Mouse (Mus musculus) hindbrain, embryonic 14.5 days (tissue): ENCODE data around the gene Sfxn5. TPM values are rescaled to one million over a fixed set of nuclear protein-coding genes. Genes with fewer than 3 reads are reported as not detected.

Experiments
- ATAC-seq: fragments of 200-750 bp; cut with Nextera tagmentation; 2 replicates; pipeline ENCODE4 v1.8.0; 2017; ENCODE audit warnings: moderate number of reproducible peaks, mild to moderate bottlenecking, moderate TSS enrichment, moderate library complexity; ENCODE audit not compliant: low FRiP score
- DNase-seq: peaks from one replicate; pipeline ENCODE4 v3.0.0-alpha.2; 2015; ENCODE audit warnings: low spot score
- H3K27ac ChIP-seq: fragments of 300-500 bp; sonication (generic); 2 replicates; pipeline ENCODE4 v1.5.1; 2014; ENCODE audit warnings: mild to moderate bottlenecking, moderate library complexity
- H3K27me3 ChIP-seq: fragments of 300-500 bp; sonication (generic); 2 replicates; pipeline ENCODE4 v1.6.1; 2014; ENCODE audit warnings: mild to moderate bottlenecking, low read length, mixed read lengths; ENCODE audit not compliant: control insufficient read depth, insufficient read depth
- H3K36me3 ChIP-seq: fragments of 300-500 bp; sonication (generic); replicated peaks from 2 replicates; pipeline ENCODE4 v1.6.1; 2014; ENCODE audit not compliant: control insufficient read depth, insufficient read depth
- H3K4me1 ChIP-seq: fragments of 300-500 bp; sonication (generic); replicated peaks from 2 replicates; pipeline ENCODE4 v1.6.1; 2014; ENCODE audit warnings: antibody characterized with exemption, low read length, mixed read lengths; ENCODE audit not compliant: control insufficient read depth, insufficient read depth
- H3K4me2 ChIP-seq: fragments of 300-500 bp; sonication (generic); replicated peaks from 2 replicates; pipeline ENCODE4 v1.6.1; 2014; ENCODE audit warnings: mild to moderate bottlenecking, moderate library complexity
- H3K4me3 ChIP-seq: fragments of 300-500 bp; sonication (generic); replicated peaks from 2 replicates; pipeline ENCODE4 v1.5.1; 2014; ENCODE audit warnings: mild to moderate bottlenecking, low read length
- H3K9ac ChIP-seq: fragments of 300-500 bp; sonication (generic); 2 replicates; pipeline ENCODE4 v1.6.1; 2014
- H3K9me3 ChIP-seq: fragments of 300-500 bp; sonication (generic); 2 replicates; pipeline ENCODE4 v1.6.1; 2016; ENCODE audit warnings: low read length; ENCODE audit not compliant: control insufficient read depth
- WGBS: fragments of 180-500 bp; shearing (Covaris S2); extraction: QIAGEN DNeasy Blood & Tissue Kit; methylation state at CpG from one replicate; pipeline ENCODE4 v1.1.7; 2014; 5-methylcytosine and 5-hydroxymethylcytosine counted together
- polyA plus RNA-seq: library from polyadenylated mRNA; unstranded; fragments of >200 nt; fragmentation: Nextera tagmentation; extraction: Ambion mirVana; gene quantifications from 2 replicates; pipeline ENCODE4 v1.2.1, GENCODE M21; 2014

Gene Sfxn5
- polyA plus RNA-seq, 1 experiment from 2014 or later = 30.4 TPM

DNA sequence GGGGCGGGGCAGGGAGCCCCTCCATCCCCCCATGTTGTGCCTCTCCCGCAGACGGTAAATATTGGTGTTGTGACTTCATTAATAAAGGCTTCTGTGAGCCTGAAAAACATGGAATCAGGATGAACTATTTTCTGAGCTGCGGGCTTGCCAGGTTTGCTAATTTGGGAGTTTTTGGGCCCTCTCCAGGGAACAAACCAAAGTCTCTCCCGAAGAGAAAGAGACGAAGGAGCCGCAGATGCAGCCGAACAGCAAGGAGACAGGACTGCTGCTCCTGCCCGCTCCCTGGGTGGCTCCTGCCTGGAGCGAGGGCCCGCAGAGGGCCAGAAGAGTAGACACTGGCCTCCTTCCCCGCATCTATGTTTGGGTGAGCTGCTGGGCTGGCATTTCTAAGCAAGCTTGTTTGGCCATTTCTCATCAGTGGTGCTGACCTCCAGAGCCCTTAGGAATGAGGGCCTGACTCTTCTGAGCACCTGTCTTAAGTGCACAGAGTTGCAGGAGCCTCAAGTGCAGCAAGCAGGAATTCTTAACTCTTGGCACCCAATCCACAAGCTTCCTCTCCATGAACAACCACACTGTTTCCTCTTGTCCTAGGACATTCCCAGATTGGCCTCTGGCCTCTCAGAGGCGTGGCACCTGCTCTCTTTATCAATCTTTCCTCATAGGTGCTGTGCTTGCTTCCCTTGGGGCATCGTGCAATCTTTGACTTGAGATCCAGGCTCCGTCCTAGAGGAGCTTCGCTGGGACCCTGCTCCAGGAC, 126.9 kb downstream of the Sfxn5 start:
- H3K9me3 ChIP-seq = no peaks in the 10 kb centered on the region
- H3K9ac ChIP-seq = no peak overlapping the region
- no peak overlapping the region for H3K4me3 ChIP-seq
- H3K27me3 ChIP-seq = peaks cover 11% of the 10 kb centered on the region
- H3K36me3 ChIP-seq = no peaks in the 10 kb centered on the region
- DNase-seq (no peak), ATAC-seq (no peak)
- H3K4me2 ChIP-seq = no peak overlapping the region
- WGBS = 29% methylated on average over 16 of the region's 16 CpGs
- 0 out of 2 replicates have a peak, but pooled peaks cover 4% of the 10 kb centered on the region for H3K4me1 ChIP-seq
- H3K27ac ChIP-seq = no peak overlapping the region

DNA sequence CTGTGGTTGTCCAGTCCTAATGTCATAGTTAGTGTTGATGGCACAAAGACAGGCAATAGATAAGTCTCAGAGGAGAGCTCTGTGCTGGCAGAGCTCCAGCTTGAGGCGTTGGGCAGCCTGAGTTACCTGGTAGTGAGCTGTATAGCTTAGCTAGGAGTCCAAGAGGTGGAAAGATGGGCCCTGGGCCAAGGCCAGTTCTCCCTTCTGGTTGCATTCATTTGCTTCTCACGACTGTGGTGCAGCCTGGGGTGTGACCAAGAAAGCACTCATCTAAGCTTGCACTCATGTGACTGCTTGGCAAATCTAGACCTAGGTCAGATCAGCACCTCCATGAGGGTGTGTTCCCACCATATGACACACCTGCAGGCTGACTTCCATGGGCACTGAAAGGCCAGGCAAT, 135.3 kb downstream of the Sfxn5 start:
- H3K27me3 ChIP-seq = peaks cover 45% of the 10 kb centered on the region
- no peak overlapping the region for H3K9ac ChIP-seq
- H3K4me1 ChIP-seq = peaks cover 6% of the 10 kb centered on the region; the same call in 1 of the 2 replicates
- no peaks in the 10 kb centered on the region for H3K9me3 ChIP-seq
- no peak for DNase-seq
- H3K4me2 ChIP-seq = no peak overlapping the region
- H3K27ac ChIP-seq = no peak overlapping the region
- 72% methylated on average over 2 of the region's 2 CpGs for WGBS
- H3K4me3 ChIP-seq = no peak overlapping the region
- ATAC-seq = no peak
- no peaks in the 10 kb centered on the region for H3K36me3 ChIP-seq

GRCm38 (mm10) chr6:85193381-85194318, 139.6 kb downstream of the Sfxn5 start:
- H3K9me3 ChIP-seq = no peaks in the 10 kb centered on the region
- no peaks in the 10 kb centered on the region for H3K36me3 ChIP-seq
- no peak overlapping the region for H3K4me2 ChIP-seq
- no peak overlapping the region for H3K27ac ChIP-seq
- 4% methylated on average over 29 of the region's 29 CpGs for WGBS
- H3K4me1 ChIP-seq = peaks cover 6% of the 10 kb centered on the region; the same call in 1 of the 2 replicates
- ATAC-seq (no peak), DNase-seq (peak; percentile 24)
- H3K9ac ChIP-seq = no peak overlapping the region
- H3K4me3 ChIP-seq = no peak overlapping the region
- peaks cover 88% of the 10 kb centered on the region for H3K27me3 ChIP-seq

GRCm38 (mm10) chr6:85191751-85192440, 141.3 kb downstream of the Sfxn5 start:
- H3K4me2 ChIP-seq = no peak overlapping the region
- no peaks in the 10 kb centered on the region for H3K36me3 ChIP-seq
- no peak overlapping the region for H3K27ac ChIP-seq
- peaks cover 16% of the 10 kb centered on the region for H3K4me1 ChIP-seq
- no peak overlapping the region for H3K9ac ChIP-seq
- no peak overlapping the region for H3K4me3 ChIP-seq
- 11% methylated on average over 9 of the region's 9 CpGs for WGBS
- DNase-seq = peak; percentile 20
- peaks cover 99% of the 10 kb centered on the region for H3K27me3 ChIP-seq
- no peak for ATAC-seq
- H3K9me3 ChIP-seq = no peaks in the 10 kb centered on the region

DNA sequence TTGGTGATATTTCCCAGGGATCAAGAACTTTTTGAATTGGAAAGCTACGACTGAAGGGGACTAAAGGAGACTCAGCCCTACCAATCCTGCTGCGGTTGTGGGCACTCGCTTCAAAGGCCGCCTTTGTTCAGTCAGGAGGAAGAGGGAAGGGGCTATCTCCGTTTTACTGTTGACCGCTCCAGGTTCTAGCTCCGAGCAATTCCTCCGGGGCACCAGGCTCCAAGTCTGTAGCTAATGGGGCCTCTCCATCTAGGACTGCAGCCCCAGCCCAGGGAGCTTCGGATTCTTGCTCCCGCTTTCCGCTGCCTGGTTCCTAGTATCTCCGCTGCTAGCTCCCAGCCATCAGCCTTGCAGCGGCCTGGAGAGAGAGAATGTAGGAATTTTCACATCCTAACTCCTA, 142.6 kb downstream of the Sfxn5 start:
- Histone ChIP-seq H3K27ac (no peak overlapping the region), H3K27me3 (peaks cover 100% of the 10 kb centered on the region), H3K4me3 (peak overlapping the region; percentile 15), H3K4me1 (peaks cover 20% of the 10 kb centered on the region), H3K36me3 (no peaks in the 10 kb centered on the region), H3K9ac (no peak overlapping the region), H3K9me3 (no peaks in the 10 kb centered on the region), H3K4me2 (peak overlapping the region; percentile 38)
- whole genome bisulfite sequencing = 1% methylated on average over 13 of the region's 13 CpGs
- no peak for ATAC-seq
- DNase-seq = peak; percentile 30

DNA sequence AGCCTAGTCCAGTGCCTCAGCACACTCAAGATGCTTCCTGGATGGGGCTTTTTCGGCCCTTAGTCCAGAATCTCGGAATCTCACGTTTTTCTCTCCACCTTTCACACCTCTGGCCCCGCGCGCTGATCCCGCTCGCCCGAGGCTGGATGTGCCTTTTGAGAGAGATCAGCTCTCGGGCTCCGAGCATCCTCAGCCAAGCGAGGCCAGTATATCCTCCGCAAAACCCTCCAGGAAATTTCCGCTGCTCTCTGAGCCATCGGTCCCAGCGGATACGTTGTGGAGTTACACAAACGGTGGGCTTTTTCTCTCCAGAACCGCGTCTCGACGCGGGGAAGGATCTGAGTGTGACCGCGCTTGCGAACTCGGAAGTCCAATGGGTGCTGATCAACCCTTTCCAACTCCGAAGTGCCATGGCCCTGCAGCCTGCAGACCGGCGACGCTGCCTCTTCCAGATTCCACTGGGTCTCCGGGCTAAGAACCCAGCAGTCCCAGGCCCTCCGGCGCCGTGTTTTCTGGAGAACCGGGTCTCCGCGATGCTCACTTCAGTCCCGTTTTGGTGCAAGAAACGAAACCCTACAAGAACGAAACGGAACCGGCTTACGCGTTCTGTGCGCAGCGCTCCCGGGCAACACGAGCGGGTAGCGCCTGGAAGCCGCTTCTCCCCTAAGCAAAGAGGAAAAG, 143.2 kb downstream of the Sfxn5 start:
- Histone ChIP-seq H3K27ac (no peak overlapping the region), H3K36me3 (no peaks in the 10 kb centered on the region), H3K27me3 (peaks cover 99% of the 10 kb centered on the region), H3K9ac (no peak overlapping the region), H3K4me2 (peak overlapping the region; percentile 38), H3K4me1 (peaks cover 20% of the 10 kb centered on the region), H3K4me3 (peak overlapping the region; percentile 15), H3K9me3 (no peaks in the 10 kb centered on the region)
- ATAC-seq (no peak), DNase-seq (peak; percentile 30)
- under 1% methylated on average over 52 of the region's 52 CpGs for WGBS

- Histone ChIP-seq H3K27me3 (peaks cover 96% of the 10 kb centered on the region), H3K4me2 (no peak overlapping the region), H3K27ac (no peak overlapping the region), H3K4me1 (peaks cover 20% of the 10 kb centered on the region), H3K4me3 (peak overlapping the region; percentile 15; the same call in 1 of the 2 replicates), H3K36me3 (no peaks in the 10 kb centered on the region), H3K9ac (no peak overlapping the region), H3K9me3 (no peaks in the 10 kb centered on the region)
- DNase-seq = no peak
- no peak for ATAC-seq
- WGBS = 7% methylated on average over 14 of the region's 14 CpGs
Measured at GRCm38 (mm10) chr6:85189361-85189760, 143.9 kb downstream of the Sfxn5 start.

DNA sequence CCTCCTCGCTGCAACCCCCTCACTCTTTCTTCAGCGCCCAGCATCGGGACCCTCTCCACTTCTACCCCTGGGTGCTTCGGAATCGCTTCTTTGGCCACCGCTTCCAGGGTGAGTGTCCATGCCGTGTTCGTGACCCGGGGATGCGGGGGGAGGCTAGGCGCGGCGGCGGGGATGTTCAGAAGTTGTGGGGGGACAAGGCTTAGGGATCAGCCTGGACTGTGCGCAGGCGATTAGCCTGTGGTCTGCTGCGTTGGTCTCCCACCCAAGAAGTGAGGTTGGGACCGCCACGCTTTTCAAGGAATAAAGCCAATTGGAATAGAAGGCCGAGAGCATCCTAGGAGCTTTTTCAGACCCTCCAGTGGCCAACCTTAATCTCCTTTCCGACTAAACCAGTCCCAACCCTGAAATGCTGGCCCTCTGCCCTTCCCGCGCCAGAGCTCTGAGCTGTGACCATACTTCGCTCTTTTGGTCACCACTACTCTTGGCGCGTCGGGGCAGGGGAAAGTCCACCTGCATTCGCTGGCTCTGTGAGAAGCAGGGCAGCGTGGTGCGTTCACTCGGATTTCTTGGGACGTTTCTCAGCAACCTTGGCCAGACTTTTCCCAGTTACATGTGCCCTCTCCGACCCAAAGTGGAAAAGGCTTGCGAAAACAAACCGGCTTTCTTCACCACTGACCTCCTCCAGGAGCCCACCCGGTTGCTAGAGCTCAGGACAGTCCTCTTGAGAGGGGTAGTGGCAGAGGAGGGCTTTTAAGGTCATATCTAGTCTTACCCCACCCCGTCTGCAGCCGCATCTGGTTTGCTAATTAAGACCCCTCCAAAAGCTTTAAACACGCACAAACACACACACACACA, 144.7 kb downstream of the Sfxn5 start:
- Histone ChIP-seq H3K4me3 (peak overlapping the region; percentile 31; the same call in 1 of the 2 replicates), H3K27ac (no peak overlapping the region), H3K27me3 (peaks cover 95% of the 10 kb centered on the region), H3K9me3 (no peaks in the 10 kb centered on the region), H3K36me3 (no peaks in the 10 kb centered on the region), H3K4me2 (peak overlapping the region; percentile 57), H3K9ac (no peak overlapping the region), H3K4me1 (peaks cover 15% of the 10 kb centered on the region)
- WGBS = under 1% methylated on average over 39 of the region's 39 CpGs
- DNase-seq = no peak
- ATAC-seq = no peak
